Mouse (Mus musculus) E14TG2a.4 (cell line): ENCODE data around the gene Wdr73.

Experiments used
- H3K27me3 ChIP-seq: 2 replicates; pipeline ENCODE4 v1.6.1; 2014; ENCODE audit warnings: low read length, control low read depth; ENCODE audit not compliant: insufficient read depth
- H3K36me3 ChIP-seq: 2 replicates; pipeline ENCODE4 v1.6.1; 2014; ENCODE audit warnings: low read length, control low read depth; ENCODE audit not compliant: insufficient read depth
- H3K4me1 ChIP-seq: replicated peaks from 2 replicates; pipeline ENCODE4 v1.6.1; 2014; ENCODE audit warnings: low read depth, low read length, control low read depth
- H3K4me3 ChIP-seq: replicated peaks from 2 replicates; pipeline ENCODE4 v1.5.1; 2014; ENCODE audit warnings: mild to moderate bottlenecking, low read length
- H3K9me3 ChIP-seq: 2 replicates; pipeline ENCODE4 v1.6.1; 2014; ENCODE audit warnings: low read length, control low read depth
- CTCF ChIP-seq: conservative IDR thresholded peaks from 2 replicates; pipeline ENCODE4 v1.5.1; 2014; ENCODE audit warnings: low read length
- NANOG ChIP-seq: IDR thresholded peaks from 2 replicates; pipeline ENCODE4 v1.6.1; 2014; ENCODE audit warnings: borderline replicate concordance, low read length, mixed read lengths
- POU5F1 ChIP-seq: IDR thresholded peaks from 2 replicates; pipeline ENCODE4 v1.6.1; 2014; ENCODE audit warnings: low read length, borderline replicate concordance

The Wdr73 gene

DNA sequence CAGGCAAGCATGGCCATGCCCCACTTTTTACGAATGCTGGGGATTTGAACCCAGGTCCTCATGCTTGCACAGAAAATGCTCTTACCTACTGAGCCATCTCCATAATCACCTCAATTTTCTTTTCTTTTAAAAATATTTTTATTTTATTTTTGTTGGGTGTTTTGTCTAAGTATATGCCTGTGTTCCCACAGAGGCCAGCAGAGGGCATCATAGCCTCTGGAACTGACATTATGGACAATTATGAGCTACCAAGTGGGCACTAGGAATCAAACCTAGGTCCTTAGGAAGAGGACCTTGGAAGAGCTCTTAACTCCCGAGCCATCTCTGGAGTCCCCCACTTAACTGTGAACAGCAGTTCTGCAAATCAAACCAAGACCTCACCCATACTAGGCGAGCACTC, 47.9 kb downstream of the Wdr73 start:
- H3K9me3 ChIP-seq, result no peaks in the 10 kb centered on the region
- H3K36me3 ChIP-seq, result no peaks in the 10 kb centered on the region
- TF ChIP-seq NANOG, result no peak
- peak; percentile 66 for TF ChIP-seq CTCF
- H3K27me3 ChIP-seq, result no peaks in the 10 kb centered on the region
- peaks cover 8% of the 10 kb centered on the region for H3K4me1 ChIP-seq
- no peak overlapping the region for H3K4me3 ChIP-seq

- Histone ChIP-seq H3K9me3 (no peaks in the 10 kb centered on the region), H3K27me3 (no peaks in the 10 kb centered on the region), H3K4me1 (peaks cover 14% of the 10 kb centered on the region), H3K4me3 (no peak overlapping the region), H3K36me3 (no peaks in the 10 kb centered on the region)
- no peak for TF ChIP-seq CTCF
- TF ChIP-seq POU5F1, result no peak
- no peak for TF ChIP-seq NANOG
Observed at GRCm38 (mm10) chr7:80850520-80850919, 50.5 kb downstream of the Wdr73 start.

GRCm38 (mm10) chr7:80849710-80850109, 51.4 kb downstream of the Wdr73 start:
- H3K27me3 ChIP-seq, result no peaks in the 10 kb centered on the region
- TF ChIP-seq NANOG, result no peak
- TF ChIP-seq CTCF, result peak; percentile 79
- no peak for TF ChIP-seq POU5F1
- H3K4me1 ChIP-seq, result peaks cover 18% of the 10 kb centered on the region
- H3K4me3 ChIP-seq, result no peak overlapping the region
- H3K9me3 ChIP-seq, result no peaks in the 10 kb centered on the region
- H3K36me3 ChIP-seq, result peaks cover 2% of the 10 kb centered on the region

DNA sequence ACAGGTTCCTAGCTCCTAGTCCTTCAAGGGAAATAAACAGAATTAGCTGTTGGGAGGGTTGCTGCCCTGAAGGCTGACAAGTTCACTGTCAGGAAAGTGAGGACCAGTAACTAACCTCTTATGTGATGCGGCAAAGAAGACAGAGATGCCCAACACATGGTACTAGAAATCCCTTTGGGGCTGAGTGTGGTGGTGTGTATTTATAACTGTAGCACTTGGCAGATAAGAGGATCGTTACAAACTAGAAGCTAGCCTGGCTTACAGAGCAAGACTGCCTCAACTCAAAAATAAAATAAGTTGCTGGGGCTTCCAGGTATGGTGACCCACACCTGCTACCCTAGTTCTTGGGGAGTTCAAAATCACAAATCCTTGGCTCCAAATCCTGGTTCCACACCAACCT, 51.8 kb downstream of the Wdr73 start:
- TF ChIP-seq POU5F1, result no peak
- TF ChIP-seq NANOG, result no peak
- TF ChIP-seq CTCF, result no peak
- Histone ChIP-seq H3K27me3 (no peaks in the 10 kb centered on the region), H3K9me3 (no peaks in the 10 kb centered on the region), H3K4me1 (peaks cover 22% of the 10 kb centered on the region), H3K4me3 (no peak overlapping the region), H3K36me3 (peaks cover 7% of the 10 kb centered on the region)

GRCm38 (mm10) chr7:80846709-80847108, 54.4 kb downstream of the Wdr73 start:
- TF ChIP-seq NANOG, result no peak
- Histone ChIP-seq H3K27me3 (no peaks in the 10 kb centered on the region), H3K4me1 (peaks cover 42% of the 10 kb centered on the region), H3K36me3 (peaks cover 9% of the 10 kb centered on the region), H3K4me3 (peak overlapping the region; percentile 81), H3K9me3 (no peaks in the 10 kb centered on the region)

DNA sequence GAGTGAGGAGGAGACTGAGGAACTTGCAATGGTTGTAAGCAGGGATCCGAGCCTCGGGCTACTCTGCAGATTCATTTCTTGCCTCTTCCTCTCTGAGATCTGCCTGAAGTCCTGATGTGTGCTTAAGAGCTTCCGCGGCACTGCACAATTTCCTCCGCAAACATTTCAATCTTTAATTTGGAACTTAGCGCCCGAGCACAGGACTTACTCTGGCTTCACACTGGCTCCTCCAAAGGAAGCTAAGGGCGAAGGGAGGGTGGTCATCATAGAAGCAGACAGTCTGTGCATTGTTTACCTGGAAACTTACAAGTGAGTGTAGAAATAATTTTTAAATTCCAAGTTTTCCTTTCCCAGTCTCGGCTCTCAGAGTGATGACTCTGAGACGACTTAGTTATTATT, 54.8 kb downstream of the Wdr73 start:
- no peak for TF ChIP-seq CTCF
- TF ChIP-seq NANOG, result no peak
- no peak for TF ChIP-seq POU5F1
- Histone ChIP-seq H3K4me1 (peaks cover 44% of the 10 kb centered on the region), H3K36me3 (peaks cover 9% of the 10 kb centered on the region), H3K4me3 (peak overlapping the region; percentile 81), H3K27me3 (no peaks in the 10 kb centered on the region), H3K9me3 (no peaks in the 10 kb centered on the region)

GRCm38 (mm10) chr7:80845621-80846279, 55.3 kb downstream of the Wdr73 start:
- H3K9me3 ChIP-seq, result no peaks in the 10 kb centered on the region
- peaks cover 49% of the 10 kb centered on the region for H3K4me1 ChIP-seq
- peak overlapping the region; percentile 81 for H3K4me3 ChIP-seq
- peaks cover 9% of the 10 kb centered on the region for H3K36me3 ChIP-seq
- H3K27me3 ChIP-seq, result no peaks in the 10 kb centered on the region
- TF ChIP-seq NANOG (no peak), POU5F1 (no peak), CTCF (no peak)

DNA sequence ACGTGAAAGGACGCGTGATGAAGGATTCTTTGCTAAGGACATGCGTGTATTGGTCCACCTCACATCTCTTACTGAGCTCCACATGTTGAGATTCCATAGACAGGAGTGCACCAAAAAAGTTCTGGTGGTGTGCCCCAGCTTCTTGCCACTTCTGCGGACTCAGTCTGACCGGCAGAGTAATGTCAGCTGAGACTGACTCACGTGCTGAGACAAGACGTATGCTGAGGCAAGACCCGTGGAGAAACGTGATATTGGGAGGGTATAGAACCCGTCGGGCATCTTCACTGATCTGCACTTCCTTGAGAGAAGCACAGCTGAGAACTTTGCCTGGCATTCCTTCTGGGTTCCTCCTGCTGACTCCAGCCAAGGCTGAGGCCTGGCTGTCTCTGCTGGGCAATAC, 56.4 kb downstream of the Wdr73 start:
- Histone ChIP-seq H3K27me3 (no peaks in the 10 kb centered on the region), H3K4me1 (peaks cover 54% of the 10 kb centered on the region), H3K36me3 (peaks cover 9% of the 10 kb centered on the region), H3K4me3 (no peak overlapping the region), H3K9me3 (no peaks in the 10 kb centered on the region)
- TF ChIP-seq CTCF (no peak), POU5F1 (no peak), NANOG (no peak)

- TF ChIP-seq CTCF, result no peak
- no peak for TF ChIP-seq POU5F1
- peak; percentile 98 for TF ChIP-seq NANOG
- no peaks in the 10 kb centered on the region for H3K9me3 ChIP-seq
Observed at GRCm38 (mm10) chr7:80843910-80844640, 57.0 kb downstream of the Wdr73 start.

More at GRCm38 (mm10) chr7:80843910-80844640, 57.0 kb downstream of the Wdr73 start:
- peaks cover 56% of the 10 kb centered on the region for H3K4me1 ChIP-seq
- peaks cover 9% of the 10 kb centered on the region for H3K36me3 ChIP-seq
- no peaks in the 10 kb centered on the region for H3K27me3 ChIP-seq
- no peak overlapping the region for H3K4me3 ChIP-seq
